Mouse (Mus musculus) thymus, postnatal 36 days (tissue): ENCODE measurements around the gene D10Jhu81e.
A peak's percentile ranks its signal among the peaks of the same experiment; 100 is the strongest.
"Not testable (repeated sequence)": the region's sequence is repeated elsewhere in the genome, so short reads cannot be mapped to it uniquely, and the experiment has no call there.

Source experiments
- DNase-seq, 2 experiments: peaks; one replicate each; pipeline ENCODE4 v3.0.0; 2022; ENCODE audit warnings: mixed read lengths in 2 of 2

D10Jhu81e gene

DNA sequence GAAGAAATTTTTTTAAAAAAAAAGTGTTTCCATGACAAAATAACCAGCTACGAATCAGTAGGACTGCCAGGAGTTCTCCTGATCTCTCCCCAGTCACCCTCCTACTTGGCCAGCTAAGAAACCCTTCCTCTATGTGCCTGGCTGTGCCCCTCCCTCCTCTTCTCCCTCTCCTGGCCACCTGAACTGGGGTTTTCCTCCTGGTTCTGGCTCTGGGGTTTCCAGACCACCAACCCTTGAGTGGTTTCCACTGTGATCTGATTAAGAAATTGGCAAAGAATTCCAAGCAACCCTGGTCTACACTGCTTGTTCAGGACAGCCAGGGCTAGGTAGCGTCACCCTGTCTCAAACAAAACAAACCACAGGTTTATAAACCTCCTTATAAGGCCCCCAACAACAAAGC, 40.9 kb downstream of the D10Jhu81e start:
- no peak for DNase-seq

- DNase-seq: no peak
Measured at GRCm38 (mm10) chr10:78127931-78128330, 41.7 kb downstream of the D10Jhu81e start.

DNA sequence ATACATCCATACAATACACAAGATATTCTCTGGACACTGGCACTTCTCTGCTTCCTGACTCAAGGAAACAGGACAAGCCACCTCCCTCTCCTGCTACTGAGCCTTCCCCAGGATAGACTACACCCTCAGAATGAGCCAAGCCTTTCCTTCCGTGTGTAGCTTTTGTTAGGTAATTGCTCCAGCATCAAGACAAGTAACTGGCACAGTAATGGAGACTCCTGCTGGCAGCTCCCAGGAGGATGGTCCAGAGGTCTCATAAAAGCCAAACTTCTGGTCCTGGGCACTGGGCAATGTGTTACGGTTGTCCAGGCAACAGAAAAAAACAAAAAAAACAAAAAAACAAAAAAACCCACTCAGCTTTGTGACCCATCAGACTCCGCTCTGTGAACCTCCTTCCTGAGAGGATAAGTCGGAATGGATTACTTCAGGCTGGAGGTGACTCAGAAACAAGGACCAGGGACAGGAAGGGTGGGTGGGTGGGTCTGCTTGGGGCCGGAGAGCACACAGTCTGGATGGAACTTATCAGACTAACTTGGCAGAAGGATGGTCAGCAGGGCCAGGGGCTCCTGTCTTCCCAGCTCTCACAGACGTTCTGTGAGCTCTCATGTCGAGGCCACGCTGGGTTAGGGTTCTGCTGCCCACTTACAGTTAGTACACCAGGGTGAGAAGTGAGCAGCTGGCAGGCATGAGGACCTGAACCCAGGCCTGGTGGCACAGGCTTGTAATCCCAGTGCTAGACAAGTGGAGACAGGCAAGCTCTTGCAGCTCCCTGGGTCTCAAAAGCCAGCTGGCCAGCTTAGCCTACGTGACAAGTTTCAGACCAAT, 42.3 kb downstream of the D10Jhu81e start:
- no peak for DNase-seq

DNA sequence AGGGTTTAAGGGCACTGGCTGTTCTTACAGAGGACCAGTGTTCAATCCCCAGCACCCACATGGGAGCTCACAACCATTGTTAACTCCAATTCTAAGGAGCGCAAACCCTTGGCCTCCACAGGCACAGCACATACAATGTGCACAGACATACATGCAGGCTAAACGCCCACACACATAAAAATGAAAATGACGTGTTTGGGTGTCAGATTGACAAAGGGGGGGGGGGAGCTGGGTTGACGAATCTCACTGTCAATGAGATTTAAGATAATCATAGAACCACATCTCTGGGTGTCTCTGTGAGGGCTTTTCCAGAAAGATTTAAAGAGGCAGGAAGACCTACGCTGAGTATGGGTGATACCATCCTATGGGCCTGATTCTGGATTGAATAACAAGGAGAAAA, 43.3 kb downstream of the D10Jhu81e start:
- DNase-seq: no peak

DNA sequence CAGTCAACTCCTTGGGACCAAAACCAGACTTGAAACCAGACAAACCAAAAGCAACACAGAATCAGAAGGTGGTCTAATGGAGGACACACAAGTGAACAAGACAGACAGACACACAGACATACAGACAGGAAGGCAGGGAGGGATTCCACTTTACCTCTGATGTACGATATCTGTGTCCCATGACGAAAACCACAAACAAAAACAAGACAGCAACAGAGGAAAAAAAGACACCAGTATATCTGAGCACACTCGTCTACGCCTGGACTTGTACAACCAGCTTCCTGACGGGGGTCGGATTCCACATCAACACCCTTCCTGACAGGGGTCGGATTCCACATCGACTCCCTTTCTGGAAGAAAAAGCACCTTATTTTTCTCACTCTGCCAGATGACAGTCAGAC, 44.5 kb downstream of the D10Jhu81e start:
- DNase-seq: not testable (repeated sequence)

GRCm38 (mm10) chr10:78124137-78124536, 45.4 kb downstream of the D10Jhu81e start:
- peak; percentile 18 to 31 for DNase-seq

DNA sequence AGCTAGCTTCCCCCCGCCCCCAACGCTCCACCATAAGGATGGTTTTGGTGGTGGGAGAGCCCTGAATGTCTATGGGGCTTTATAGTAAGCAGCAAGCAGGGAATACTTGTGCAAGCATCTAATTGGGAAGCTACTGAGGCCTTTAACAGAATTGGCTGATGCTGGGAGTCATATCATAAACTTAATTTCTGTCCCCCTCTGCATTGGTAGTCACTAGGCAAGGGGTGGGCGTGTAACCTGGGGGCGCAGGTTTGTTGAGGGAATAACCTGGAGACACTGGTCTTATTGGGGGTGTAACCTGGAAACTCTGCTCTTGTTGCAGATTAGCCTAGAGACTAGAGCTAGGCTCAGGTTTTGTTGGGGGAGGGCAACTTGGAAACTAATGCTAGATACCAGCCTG, 50.2 kb downstream of the D10Jhu81e start:
- no peak for DNase-seq

DNA sequence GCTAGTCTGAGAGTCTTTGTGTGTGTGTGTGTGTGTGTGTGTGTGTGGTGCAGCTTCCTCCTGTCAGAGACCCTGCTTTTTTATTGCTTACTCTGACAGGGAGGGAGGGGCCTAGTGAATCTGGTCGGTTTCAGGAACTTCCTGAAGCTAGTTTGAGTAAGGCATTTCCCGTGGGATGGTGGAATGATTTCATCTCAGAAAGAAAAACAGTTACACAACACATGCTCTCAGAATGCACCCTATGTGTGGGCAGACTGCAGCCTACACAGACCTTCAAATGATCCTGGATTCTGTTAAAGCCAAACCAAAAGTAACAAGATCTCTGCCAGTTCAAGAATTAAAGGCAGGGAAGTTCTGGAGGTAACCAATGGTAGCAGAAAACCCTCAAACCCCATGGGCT, 54.4 kb downstream of the D10Jhu81e start:
- no peak for DNase-seq

- DNase-seq: no peak
Measured at GRCm38 (mm10) chr10:78114521-78115092, 55.0 kb downstream of the D10Jhu81e start.
